Mouse (Mus musculus) frontal cortex, postnatal 36 days (tissue): ENCODE data around the gene Ttc7.

ENCODE experiments used
- DNase-seq, 2 experiments: peaks; one replicate each; pipeline ENCODE4 v3.0.0; 2022; ENCODE audit warnings: low spot score in 2 of 2

The Ttc7 gene

DNA sequence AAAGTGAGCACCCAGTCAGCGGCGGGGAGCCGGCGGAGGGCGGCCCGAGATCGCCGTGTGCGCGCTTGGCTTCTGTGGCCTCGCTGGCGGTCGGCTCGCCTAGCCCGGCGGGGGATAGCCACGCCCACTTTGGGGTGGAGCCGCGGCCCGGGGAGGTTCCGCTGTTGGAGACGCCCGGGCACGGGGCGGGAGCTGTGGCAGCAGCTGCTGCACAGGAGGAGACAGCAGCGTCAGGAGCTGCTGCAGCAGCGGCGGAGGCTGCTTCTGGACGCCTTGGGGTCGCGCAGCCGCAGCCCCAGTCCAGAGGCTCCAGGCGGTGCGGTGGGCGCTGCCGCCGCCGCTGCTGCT is at the start of gene Ttc7:
Ttc7 (plus strand) TSS at position 181 of the 348 bp plus-strand sequence.
- DNase-seq: peak; percentile 92

DNA sequence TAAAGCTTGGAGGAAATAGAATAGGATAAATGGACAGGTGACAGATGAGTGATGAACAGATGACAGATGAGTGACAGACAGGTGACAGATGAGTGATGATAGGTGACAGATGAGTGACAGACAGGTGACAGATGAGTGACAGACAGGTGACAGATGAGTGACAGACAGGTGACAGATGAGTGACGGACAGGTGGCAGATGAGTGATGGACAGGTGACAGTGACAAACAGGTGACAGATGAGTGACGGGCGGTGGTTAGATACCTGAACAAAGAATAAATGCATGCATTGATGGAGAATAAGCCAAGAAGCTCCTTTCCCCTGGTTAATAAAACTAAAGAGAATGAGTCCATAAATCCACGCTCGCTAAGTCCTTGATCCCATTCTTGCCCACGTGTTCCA is 47.7 kb upstream of the Ttc7 start:
- DNase-seq: no peak

DNA sequence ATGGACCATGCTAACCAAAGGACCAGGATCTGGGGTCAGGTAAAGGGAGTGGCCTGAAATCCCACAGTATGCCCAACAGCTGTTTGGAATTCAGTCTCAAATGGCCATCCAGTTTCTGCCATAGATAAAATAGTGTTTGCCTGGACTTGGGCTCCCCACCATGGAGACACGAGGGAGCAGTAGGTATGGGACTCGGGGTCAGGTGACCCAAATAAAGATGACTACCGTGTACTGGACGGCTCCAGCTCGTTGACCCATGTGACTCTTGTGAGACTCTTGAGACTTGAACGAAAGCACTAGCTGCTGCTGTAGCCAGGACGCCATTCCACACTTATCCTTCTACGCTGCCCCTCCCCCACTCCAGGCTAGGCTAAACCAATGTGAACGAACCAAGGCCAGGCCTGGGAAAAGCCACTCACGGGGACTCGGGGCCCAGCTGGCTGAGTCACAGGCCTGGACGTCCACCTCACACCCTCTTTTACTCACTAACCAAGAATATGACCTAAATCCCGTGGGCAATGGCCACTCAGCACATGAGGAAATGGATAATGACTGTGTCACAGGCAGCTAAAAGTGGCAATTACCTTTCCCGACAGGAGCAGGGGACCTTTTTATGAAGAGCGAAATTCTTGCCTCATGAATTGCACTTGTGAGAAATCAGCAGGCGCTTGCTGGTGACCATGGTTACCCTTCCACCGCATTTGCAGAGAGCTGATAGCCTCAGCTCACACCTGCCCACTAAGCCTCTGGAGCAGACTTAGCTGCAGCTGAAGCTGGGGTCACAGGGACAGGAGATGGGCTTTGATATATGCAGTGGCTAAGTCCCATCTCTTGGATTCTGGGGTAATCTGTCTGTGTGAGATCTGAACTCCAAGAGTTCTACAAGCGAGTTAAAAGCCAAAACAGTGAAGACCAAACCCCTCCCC is 45.7 kb upstream of the Ttc7 start:
- peak in 1 of 2 experiments; percentile 45 for DNase-seq

DNA sequence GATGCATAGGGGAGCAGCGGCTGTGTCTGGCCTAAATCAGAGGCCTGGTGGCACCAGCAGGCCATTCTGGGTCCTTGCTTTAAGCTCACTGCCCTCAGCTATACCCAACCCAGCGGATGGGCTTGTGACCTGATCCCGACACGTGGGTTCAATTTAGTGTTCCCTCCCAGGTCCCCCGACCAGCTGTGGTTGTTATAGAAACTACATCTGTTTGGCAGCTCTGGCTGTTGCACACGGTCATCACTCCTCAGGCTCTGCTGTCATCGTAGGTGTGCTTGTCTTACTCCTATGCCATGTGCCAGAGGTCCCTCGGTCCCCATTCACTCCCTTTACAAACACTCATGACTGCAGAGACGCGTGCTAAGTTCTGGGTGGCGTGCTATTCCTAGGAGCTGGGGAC is 44.9 kb upstream of the Ttc7 start:
- DNase-seq: no peak

DNA sequence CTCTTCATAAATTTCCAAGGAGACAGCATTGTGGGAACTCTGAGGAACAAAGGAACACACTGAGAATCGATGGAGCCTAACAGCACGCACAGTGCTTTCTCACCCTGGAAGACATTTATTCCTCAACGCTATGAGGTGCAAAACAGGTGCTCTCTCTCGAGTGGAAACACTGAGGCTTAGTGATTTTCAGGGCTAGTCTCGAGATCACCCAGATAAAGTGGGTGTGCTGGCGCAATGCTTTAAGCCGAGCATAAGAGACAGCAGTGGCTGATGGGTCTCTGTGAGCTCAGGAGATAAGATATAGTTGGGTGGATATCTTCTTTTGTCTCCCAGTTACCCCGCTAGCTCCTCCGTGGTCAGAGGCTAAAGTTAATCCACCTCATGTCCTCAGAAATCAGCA is 36.6 kb upstream of the Ttc7 start:
- DNase-seq: no peak

DNA sequence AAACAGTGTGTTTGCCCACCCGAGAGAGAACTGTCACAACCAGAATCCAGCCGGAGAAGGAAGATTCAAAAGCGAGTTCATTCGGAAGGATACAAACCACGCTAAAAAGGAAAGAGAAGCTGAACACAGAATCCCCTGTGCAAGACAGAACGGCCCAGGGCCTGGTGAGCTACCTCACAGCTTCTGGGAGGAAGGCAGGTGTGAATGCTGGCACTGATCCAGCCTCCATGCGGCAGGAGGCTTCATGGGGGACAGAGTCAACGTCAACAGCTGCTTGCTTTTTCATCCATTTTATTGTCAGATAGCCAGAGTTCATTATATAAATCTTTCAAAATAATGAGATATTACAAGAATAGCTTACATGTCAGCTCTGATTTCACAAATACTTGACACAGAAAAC is 28.3 kb upstream of the Ttc7 start:
- no peak for DNase-seq

DNA sequence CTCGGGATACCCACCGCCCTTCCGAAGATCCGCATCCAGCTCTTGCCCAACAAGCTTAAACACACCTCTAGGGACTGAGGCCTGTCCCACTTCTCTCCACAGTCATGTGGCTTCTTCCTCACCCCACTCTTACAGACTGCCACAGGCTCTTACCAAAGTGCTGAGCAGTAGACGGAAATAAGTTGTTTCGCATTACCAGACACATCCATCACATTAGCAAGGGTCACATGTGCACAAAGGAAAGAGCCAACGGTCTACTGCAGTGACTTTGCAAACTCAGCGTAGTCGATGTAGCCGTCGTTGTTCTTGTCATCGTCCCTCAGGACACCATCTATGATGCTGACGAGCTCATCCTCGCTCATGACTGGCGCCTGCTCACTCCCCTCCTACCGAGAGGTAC is 27.0 kb upstream of the Ttc7 start:
- no peak for DNase-seq

DNA sequence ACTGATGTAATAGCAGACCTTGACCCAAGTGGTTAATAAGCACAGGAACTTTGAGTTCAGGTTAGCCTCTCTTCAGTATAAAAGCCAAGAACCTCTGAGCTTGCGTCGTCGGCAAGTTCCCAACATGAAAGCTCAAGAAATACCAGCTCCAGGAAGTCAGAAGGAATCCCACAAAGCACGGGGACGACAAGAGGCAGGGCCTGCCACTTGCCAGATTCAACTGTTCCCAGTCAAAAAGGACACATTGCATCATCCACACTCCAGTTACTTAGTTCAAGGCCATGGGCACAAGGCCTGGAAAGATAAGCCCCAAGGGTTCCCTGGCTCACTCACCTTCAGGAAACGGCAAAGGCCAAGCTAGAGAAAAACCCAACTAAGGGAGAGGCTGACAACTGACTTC is 19.3 kb upstream of the Ttc7 start:
- DNase-seq: no peak

DNA sequence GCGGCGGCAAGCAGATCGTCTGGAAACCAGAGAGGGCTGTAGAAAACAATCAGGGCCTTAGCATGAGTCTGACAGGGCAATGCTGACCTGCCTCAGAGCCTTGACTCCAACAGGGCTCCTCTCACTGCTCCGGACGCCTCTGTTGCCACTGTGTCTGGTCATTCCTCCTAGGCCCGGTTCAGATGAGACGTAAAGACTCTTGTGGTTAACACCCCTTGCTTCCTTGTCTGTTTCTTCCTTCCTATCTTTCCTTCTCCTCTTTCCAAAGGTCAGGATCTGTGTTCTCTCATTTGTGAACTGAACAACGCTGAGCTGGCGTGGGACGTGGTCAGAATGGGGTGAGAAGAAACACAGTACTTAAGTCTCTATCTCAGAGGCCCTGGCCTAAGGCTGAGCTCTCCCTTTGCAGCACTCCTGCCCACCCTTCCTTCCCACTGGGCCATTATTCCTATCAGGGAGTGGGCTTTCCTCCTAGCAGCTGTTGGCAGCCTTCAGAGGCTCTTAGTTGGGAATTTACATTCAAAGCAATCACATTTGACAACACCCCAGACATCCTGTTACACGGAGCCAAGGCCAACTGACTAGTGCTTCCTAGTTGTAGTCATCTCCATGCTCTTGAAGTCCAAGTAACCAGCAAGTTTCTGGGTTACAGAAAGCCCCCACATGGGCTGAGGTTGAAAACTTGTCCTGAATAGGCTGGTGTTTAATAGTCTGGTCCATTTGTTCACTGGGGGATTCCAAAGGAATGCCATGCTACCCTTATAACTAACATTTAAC is 18.4 kb upstream of the Ttc7 start:
- no peak for DNase-seq

DNA sequence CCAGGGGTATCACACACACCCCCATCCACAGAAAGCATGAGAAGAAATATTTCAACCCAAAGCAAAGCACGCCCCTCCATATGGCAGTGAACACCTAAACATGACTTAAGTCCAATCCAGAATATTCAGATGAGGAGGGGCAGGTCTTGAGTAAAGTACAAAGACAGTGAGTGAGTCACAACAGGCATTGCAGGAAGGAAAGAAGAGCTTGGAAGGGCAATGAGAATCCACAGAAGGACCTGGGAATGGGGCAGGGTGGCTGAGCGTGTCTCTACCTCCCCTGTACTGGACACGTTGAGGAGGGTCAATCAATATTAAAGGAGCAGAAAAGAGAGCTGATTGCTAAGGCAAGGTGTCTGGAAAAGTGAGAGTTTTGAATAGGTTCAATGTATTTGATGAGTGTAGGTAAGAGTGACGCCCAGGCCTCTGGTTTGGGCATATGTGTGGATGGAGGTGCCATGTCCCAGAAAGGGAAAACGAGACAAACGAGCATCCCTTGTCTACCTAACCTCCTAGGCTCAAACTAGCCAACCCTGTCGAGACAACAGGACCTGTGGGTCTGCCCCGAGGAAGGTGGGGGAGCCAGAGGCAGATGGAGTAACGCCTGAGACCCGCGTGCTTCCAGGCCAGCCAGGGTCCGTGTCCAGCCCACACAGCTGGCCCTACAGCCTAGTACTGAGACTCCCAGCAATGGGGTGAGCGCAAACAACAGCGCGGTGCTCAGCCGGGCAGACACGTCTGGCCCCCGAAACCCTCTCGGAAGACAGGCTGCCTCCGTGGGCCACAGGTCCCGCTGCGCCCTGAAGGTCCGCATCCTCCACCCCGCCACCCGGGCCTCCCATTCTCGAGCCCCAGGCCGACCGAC is 17.5 kb upstream of the Ttc7 start:
- no peak for DNase-seq

DNA sequence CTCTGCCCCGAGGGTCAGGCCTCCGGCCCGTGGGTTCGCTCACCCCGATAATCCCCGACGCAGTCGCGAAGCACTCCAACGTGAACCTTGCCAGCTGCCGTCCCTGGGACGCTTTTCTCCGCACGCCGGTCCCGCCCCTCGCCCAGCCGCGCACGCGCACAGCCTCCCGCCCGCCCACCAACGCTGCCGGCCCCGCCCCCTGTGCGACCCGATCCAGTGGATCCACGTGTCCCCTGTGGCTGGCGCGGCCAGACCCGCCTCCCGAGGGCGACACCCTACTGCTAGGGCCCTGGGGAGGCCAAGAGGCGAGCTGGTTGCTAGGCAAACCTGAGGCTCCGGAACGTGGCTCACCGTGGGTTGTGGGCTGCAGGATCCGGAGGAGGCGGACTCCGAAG is 16.9 kb upstream of the Ttc7 start, which contains the start of gene Mcfd2:
Mcfd2 (minus strand) TSS at position 144 of the 395 bp plus-strand sequence.
- peak; percentile 87 to 89 for DNase-seq

DNA sequence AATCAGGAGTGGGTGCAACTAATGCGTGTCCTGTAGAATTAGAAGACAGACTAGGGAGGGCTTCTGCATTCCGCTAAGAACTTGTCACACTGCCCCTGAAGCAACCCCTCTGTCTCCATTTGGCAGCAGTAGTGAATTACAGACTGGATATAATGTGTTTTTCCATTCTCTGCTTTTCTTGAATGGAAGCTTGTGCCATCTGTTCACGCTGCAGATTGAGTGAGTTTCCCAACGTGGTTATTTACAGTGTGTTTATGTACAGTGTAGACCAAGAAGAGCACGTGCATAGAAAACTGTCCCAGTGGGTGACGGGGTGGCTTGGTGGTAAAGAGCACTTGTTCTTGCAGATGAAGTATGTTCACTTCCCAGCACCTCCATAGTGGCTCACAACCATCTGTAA is 13.2 kb upstream of the Ttc7 start:
- DNase-seq: no peak

DNA sequence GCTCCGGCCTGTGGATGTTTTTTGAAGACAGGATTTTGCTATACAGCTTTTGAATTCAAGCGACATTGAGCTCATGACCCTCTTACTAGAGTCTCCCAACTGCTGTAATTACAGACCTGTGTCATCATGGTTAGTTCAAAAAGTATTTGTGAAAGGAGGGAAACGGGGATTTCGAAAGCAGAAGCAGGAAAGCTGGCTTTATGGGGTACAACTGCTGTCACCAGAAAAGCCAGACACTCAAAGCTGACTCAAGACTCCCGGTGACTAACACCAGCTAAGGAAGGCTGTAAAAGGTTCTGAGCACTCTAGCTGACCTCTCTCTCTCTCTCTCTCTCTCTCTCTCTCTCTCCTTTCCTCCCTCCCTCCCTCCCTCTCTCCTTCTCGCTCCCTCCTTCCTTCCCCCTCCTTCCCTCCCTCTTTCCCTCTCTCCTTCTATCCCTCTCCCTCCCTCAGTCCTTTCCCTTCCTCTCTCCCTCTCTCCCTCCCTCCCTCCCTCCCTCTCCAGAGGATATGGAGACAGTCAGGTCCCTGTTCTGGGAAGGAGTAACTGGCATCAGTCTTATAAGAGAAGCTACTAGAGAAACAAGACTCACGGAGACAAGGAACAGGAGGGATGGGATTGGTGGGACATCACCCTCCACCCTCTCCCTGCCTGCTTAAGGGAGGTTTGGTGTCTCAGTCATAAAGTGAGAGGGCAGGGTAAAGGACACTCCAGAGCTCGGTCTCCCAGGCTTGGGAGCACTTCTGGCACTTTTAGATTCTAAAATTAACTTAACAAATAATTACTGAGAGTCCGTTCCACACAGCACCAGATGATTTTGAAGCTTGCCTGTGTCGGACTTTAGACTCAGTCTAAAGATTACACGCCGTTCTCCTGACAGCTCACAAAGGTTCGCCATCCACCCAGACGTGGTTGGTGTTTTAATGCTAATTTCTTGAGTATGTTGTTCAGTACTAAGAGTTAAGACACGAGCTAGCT is 7.0 kb upstream of the Ttc7 start:
- DNase-seq: no peak

DNA sequence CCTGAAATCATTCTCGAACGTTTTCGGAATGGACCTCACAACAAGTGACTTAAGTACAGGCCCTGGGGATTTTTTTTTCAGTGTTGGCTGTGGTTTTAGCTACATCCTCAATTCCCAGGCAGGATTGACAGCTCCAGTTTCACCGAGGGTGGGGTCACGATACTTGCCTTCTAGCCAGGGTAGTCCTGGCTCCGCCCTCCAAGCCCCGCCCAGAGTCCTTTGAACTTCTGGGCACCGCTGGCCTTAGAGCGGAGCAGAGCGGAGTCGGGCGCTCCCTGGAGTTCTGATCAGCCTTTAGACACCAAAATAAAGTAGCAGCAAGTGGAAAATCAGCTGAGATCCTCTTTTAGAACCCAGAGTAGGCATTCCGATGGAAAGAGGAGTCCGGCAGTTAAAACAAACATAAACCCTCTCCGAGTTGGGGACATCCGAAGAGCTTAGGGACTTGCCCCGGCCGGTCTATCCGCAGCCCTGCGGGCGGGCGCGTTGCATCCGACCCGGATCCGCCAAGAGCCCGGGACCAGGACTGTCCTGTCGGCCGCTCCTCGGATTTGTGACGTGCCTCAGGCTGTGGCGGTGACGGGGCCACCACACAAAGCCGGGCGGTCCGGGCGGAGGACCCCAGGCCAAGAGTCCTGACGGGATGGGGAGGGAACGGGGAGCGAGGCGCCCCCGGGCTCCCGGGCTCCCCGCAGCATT is 530 bp upstream of the Ttc7 start:
- DNase-seq: peak; percentile 47 to 71

DNA sequence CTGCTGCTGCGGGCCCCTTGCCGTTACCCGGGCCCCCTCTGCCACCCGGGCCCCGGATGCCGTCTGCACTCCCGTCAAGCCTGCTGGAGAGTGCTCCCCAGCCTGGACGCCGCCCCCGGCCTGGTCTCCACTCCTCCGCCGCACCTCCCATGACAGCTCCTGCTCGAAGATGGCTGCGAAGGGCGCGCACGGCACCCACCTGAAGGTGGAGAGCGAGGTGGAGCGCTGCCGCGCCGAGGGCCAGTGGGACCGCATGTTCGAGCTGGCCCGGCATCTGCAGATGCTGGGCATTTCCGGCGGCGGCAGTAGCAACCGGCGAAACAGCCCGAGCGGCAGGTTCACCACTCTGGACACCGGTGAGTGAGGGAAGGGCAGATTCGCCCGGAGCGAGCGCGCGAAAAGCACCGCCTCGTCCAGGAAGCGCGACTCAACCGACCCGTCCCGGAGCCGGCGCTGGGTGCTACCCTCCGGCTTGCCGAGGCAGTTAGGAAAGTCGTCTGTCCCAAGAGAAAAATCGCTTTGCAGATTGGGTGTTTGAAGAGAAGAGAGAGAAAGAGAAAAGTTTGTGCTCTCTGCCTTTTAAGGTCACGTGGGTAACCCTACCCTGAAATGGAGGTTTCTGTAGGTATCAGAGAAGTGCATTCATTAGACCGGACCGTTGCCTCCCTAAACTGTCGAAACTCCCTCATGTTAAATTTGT is 519 bp downstream of the Ttc7 start:
- no peak for DNase-seq

DNA sequence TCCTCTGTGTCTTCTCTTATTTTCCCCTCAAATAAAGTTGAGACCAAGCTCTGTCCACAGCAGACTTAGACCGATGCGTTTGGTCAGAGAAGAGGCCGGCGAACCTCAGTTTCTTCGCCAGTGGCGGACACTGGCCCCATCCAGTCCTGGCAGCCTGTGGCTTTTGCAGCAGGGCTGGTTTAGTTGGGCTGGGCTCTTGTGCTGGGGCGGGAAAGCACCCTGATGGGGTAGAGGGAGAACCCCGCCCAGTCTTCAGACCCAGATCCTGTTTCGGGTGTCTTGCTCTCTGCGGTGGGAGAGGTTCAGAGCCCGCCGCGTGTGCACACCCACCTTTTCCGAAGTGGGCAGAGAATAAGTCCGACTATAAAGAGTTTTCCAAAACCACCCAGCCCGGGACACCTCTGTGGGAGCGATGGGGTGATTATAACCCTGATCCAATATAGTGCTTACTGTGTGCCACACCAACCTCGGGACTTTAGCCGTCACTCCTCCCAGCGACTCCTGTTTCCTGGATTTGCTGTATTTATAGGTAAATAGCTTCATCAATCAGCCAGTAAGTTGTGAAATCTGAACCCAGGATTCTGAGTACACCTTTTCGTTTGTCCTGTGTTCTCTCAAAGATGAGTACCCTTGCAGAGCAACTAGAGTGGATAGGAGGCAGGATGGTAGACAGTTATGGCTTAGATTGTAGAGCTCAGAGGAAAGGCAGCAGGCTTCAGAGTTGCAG is 1.2 kb downstream of the Ttc7 start:
- no peak for DNase-seq

DNA sequence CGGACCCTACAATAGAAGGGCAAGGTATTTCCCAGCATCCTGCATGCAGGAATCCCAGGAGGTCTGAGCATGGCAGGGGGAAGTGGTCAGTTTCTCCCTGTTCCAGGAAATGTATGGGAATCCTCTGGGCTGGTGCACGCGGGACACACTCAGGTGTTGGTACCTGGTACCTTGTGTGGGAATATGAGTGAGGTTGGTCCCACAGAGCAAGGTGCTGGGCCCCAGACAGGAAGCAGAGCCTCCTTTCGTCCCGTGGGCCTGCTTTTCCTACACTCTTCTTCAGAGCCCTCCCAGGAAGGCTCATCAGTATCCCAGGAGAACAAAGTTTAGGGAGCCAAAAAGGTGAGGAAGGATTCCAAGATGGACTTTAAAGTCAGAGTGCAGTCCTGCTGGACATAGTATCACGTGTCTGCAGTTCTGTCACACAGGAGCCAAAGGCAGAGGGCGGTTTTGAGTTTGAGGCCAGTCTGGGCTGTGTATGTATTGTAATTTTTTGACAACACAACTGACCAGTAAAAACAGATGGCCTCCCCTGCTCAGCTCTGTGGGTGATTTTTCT is 1.9 kb downstream of the Ttc7 start:
- no peak for DNase-seq

DNA sequence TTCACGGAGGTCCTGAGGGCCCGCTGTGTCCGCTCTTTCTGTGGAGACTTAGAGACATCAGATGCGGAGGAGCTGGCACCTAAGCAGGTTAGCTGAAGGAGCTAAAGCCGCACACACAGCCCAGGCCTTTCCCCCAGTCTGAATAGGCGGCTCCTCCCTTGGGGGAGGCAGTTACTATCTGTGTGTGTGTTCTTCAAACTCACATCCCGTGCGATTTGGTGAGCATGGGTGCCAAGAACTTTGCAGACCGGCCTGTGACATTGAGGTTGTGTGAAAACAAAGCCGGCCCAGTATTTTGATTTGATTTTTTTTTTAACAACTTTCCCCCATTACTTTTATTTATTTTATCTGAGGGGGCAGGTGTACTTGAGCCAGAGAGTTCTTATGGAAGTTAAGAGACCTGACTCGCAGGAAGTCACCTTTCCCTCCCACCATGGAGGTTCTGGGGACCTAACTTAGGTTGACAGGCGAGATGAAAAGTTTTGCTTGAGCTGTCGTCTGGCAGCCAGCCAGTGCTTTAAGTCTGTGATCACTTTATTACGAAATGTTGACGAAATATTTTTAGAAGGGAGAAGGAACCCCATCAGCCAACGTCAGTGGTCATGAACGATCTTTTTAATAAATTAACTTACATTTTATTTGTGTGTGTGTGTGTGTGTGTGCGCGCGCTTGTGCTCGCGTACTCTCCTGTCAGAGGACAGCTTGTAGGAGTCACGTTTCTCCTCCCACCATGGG is 3.2 kb downstream of the Ttc7 start:
- no peak for DNase-seq
